Mouse (Mus musculus) stomach, embryonic 15.5 days (tissue): ENCODE measurements around the gene Enthd1. TPM values are rescaled to one million over a fixed set of nuclear protein-coding genes. Genes with fewer than 3 reads are reported as not detected.

Experiments used
- ATAC-seq: fragments of 200-750 bp; cut with Nextera tagmentation; 2 replicates; pipeline ENCODE4 v1.8.0; 2017; ENCODE audit warnings: low read depth, moderate number of reproducible peaks, moderate TSS enrichment; ENCODE audit not compliant: insufficient read depth, low FRiP score
- H3K27ac ChIP-seq: fragments of 300-500 bp; sonication (generic); 2 replicates; pipeline ENCODE4 v1.5.1; 2015; ENCODE audit warnings: mild to moderate bottlenecking, inconsistent platforms
- H3K27me3 ChIP-seq: fragments of 300-500 bp; sonication (generic); replicated peaks from 2 replicates; pipeline ENCODE4 v1.6.1; 2015; ENCODE audit warnings: inconsistent platforms
- H3K36me3 ChIP-seq: fragments of 300-500 bp; sonication (generic); 2 replicates; pipeline ENCODE4 v1.6.1; 2015; ENCODE audit warnings: inconsistent platforms
- H3K4me1 ChIP-seq: fragments of 300-500 bp; sonication (generic); 2 replicates; pipeline ENCODE4 v1.6.1; 2015; ENCODE audit warnings: inconsistent platforms
- H3K4me2 ChIP-seq: fragments of 300-500 bp; sonication (generic); 2 replicates; pipeline ENCODE4 v1.6.1; 2015; ENCODE audit warnings: mild to moderate bottlenecking, inconsistent platforms
- H3K4me3 ChIP-seq: fragments of 300-500 bp; sonication (generic); replicated peaks from 2 replicates; pipeline ENCODE4 v1.5.1; 2015; ENCODE audit warnings: inconsistent platforms
- H3K9ac ChIP-seq: fragments of 300-500 bp; sonication (generic); 2 replicates; pipeline ENCODE4 v1.6.1; 2015; ENCODE audit warnings: inconsistent platforms
- H3K9me3 ChIP-seq: fragments of 300-500 bp; sonication (generic); 2 replicates; pipeline ENCODE4 v1.6.1; 2016; ENCODE audit warnings: inconsistent platforms
- WGBS: fragments of 180-500 bp; shearing (Covaris S2); methylation state at CpG from one replicate; pipeline ENCODE4 v1.1.7; 2015; 5-methylcytosine and 5-hydroxymethylcytosine counted together
- polyA plus RNA-seq: library from polyadenylated mRNA; unstranded; fragments of >200 nt; fragmentation: Nextera tagmentation; extraction: Ambion mirVana; gene quantifications from 2 replicates; pipeline ENCODE4 v1.2.1, GENCODE M21; 2015

Enthd1 gene
- polyA plus RNA-seq, 1 experiment from 2014 or later = not detected

DNA sequence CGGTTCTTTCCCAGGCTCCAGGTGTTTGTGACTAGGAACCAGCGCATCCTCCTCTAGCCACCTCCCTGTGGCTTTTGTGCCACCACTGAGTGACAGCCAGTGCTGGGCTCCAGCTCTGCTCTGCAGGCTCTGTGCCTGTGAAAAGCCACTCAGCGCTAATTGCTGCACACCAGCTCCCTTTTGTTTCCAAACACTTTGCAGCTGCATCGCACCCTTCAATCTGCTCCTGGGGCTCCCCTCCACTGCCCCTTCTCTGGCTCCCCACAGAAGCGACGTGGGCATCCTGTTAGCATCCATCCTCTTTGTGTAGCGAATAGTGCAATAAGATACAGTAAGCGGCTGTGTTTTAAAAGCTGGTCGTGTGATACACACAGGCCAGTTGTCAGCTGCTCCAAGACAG, 104.9 kb downstream of the Enthd1 start:
- Histone ChIP-seq H3K4me3 (no peak overlapping the region), H3K4me1 (peaks cover 10% of the 10 kb centered on the region; the same call in 1 of the 2 replicates), H3K9me3 (no peaks in the 10 kb centered on the region), H3K4me2 (no peak overlapping the region), H3K36me3 (no peaks in the 10 kb centered on the region), H3K27ac (no peak overlapping the region), H3K9ac (no peak overlapping the region), H3K27me3 (0 out of 2 replicates have a peak, but pooled peaks cover 9% of the 10 kb centered on the region)
- 61% methylated on average over 9 of the region's 9 CpGs for WGBS
- ATAC-seq = no peak

- H3K4me1 ChIP-seq = peaks cover 10% of the 10 kb centered on the region; the same call in 1 of the 2 replicates
- H3K4me3 ChIP-seq = no peak overlapping the region
- H3K9me3 ChIP-seq = no peaks in the 10 kb centered on the region
- no peak overlapping the region for H3K9ac ChIP-seq
- H3K27me3 ChIP-seq = 0 out of 2 replicates have a peak, but pooled peaks cover 5% of the 10 kb centered on the region
- no peak overlapping the region for H3K27ac ChIP-seq
- no peak for ATAC-seq
- H3K36me3 ChIP-seq = no peaks in the 10 kb centered on the region
- WGBS = 81% methylated on average over 3 of the region's 3 CpGs
- H3K4me2 ChIP-seq = no peak overlapping the region
Measured at GRCm38 (mm10) chr15:80457984-80458383, 107.0 kb downstream of the Enthd1 start.

- no peaks in the 10 kb centered on the region for H3K9me3 ChIP-seq
- ATAC-seq = no peak
- H3K4me3 ChIP-seq = no peak overlapping the region
- H3K9ac ChIP-seq = no peak overlapping the region
- H3K36me3 ChIP-seq = no peaks in the 10 kb centered on the region
- WGBS = 80% methylated on average over 6 of the region's 6 CpGs
- no peak overlapping the region for H3K4me2 ChIP-seq
- H3K27ac ChIP-seq = no peak overlapping the region
- H3K27me3 ChIP-seq = no peaks in the 10 kb centered on the region
- no peaks in the 10 kb centered on the region for H3K4me1 ChIP-seq
Measured at GRCm38 (mm10) chr15:80454486-80454885, 110.5 kb downstream of the Enthd1 start.

- 45% methylated on average over 16 of the region's 16 CpGs for WGBS
- H3K9ac ChIP-seq = no peak overlapping the region
- H3K27me3 ChIP-seq = no peaks in the 10 kb centered on the region
- H3K36me3 ChIP-seq = no peaks in the 10 kb centered on the region
- H3K4me2 ChIP-seq = no peak overlapping the region
- H3K4me1 ChIP-seq = no peaks in the 10 kb centered on the region
- no peak overlapping the region for H3K27ac ChIP-seq
- H3K4me3 ChIP-seq = no peak overlapping the region
- no peak for ATAC-seq
- no peaks in the 10 kb centered on the region for H3K9me3 ChIP-seq
Measured at GRCm38 (mm10) chr15:80452425-80452824, 112.5 kb downstream of the Enthd1 start.

GRCm38 (mm10) chr15:80445956-80446687, 118.8 kb downstream of the Enthd1 start:
- no peaks in the 10 kb centered on the region for H3K9me3 ChIP-seq
- H3K36me3 ChIP-seq = no peaks in the 10 kb centered on the region
- H3K4me1 ChIP-seq = 0 out of 2 replicates have a peak, but pooled peaks cover 3% of the 10 kb centered on the region
- H3K4me2 ChIP-seq = no peak overlapping the region
- no peak overlapping the region for H3K27ac ChIP-seq
- H3K9ac ChIP-seq = no peak overlapping the region
- no peak overlapping the region for H3K4me3 ChIP-seq
- WGBS = 57% methylated on average over 15 of the region's 15 CpGs
- ATAC-seq = no peak
- H3K27me3 ChIP-seq = 0 out of 2 replicates have a peak, but pooled peaks cover 3% of the 10 kb centered on the region

DNA sequence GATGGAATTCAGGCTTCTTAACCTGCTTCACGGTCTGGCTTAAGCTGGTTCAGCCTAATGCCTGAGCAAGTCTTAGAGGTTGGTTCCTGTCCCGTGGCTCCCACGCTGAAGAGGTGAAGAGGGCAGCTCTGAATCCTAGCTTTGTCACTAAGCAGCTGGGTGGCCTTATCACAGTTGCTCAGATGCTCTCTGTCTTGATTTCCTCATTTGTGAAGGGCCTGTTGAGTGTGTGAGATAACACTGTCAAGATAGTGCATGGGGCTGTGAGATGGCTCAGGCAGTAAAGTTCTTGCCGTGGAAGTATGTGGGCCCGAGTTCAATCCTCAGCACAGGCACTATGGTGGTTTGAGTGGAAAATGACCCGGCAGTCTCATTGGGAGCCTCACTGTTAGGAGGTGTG, 124.8 kb downstream of the Enthd1 start:
- Histone ChIP-seq H3K9me3 (no peaks in the 10 kb centered on the region), H3K27me3 (0 out of 2 replicates have a peak, but pooled peaks cover 3% of the 10 kb centered on the region), H3K9ac (no peak overlapping the region), H3K4me3 (no peak overlapping the region), H3K27ac (no peak overlapping the region), H3K4me1 (no peaks in the 10 kb centered on the region), H3K4me2 (no peak overlapping the region), H3K36me3 (no peaks in the 10 kb centered on the region)
- WGBS = 68% methylated on average over 6 of the region's 6 CpGs
- ATAC-seq = no peak

GRCm38 (mm10) chr15:80438423-80438822, 126.5 kb downstream of the Enthd1 start:
- 84% methylated on average over 9 of the region's 9 CpGs for WGBS
- no peak overlapping the region for H3K4me3 ChIP-seq
- H3K36me3 ChIP-seq = no peaks in the 10 kb centered on the region
- no peak for ATAC-seq
- no peak overlapping the region for H3K27ac ChIP-seq
- no peak overlapping the region for H3K4me2 ChIP-seq
- 0 out of 2 replicates have a peak, but pooled peaks cover 3% of the 10 kb centered on the region for H3K27me3 ChIP-seq
- H3K9ac ChIP-seq = no peak overlapping the region
- no peaks in the 10 kb centered on the region for H3K9me3 ChIP-seq
- H3K4me1 ChIP-seq = no peaks in the 10 kb centered on the region

GRCm38 (mm10) chr15:80437996-80438395, 127.0 kb downstream of the Enthd1 start:
- no peak overlapping the region for H3K27ac ChIP-seq
- 0 out of 2 replicates have a peak, but pooled peaks cover 3% of the 10 kb centered on the region for H3K27me3 ChIP-seq
- H3K4me1 ChIP-seq = no peaks in the 10 kb centered on the region
- WGBS = 73% methylated on average over 9 of the region's 9 CpGs
- H3K9me3 ChIP-seq = no peaks in the 10 kb centered on the region
- no peak overlapping the region for H3K4me3 ChIP-seq
- no peak for ATAC-seq
- H3K4me2 ChIP-seq = no peak overlapping the region
- H3K9ac ChIP-seq = no peak overlapping the region
- no peaks in the 10 kb centered on the region for H3K36me3 ChIP-seq

DNA sequence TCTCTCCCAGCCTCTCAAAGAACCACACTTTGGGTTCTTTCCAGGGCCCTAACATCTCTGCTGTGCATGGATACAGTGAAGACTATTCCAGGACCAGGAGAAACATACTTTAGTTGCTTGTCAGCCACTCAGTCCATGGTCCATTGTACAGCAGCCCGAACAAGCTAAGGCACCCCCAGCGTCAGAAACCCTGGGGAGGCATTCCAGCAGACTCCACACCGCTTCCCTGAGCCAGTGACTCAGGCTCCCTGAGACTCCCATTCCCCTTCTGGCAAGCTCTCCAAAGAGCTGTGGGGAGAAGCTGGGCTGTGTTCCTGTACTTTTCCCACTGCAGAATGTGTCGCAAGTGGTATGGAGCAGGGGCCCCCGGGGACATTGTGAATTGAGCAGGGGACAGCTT, 128.0 kb downstream of the Enthd1 start:
- Histone ChIP-seq H3K9ac (no peak overlapping the region), H3K9me3 (no peaks in the 10 kb centered on the region), H3K36me3 (no peaks in the 10 kb centered on the region), H3K27ac (no peak overlapping the region), H3K27me3 (no peaks in the 10 kb centered on the region), H3K4me3 (no peak overlapping the region), H3K4me2 (no peak overlapping the region), H3K4me1 (no peaks in the 10 kb centered on the region)
- 76% methylated on average over 5 of the region's 5 CpGs for WGBS
- no peak for ATAC-seq

- Histone ChIP-seq H3K27me3 (no peaks in the 10 kb centered on the region), H3K4me1 (no peaks in the 10 kb centered on the region), H3K9me3 (no peaks in the 10 kb centered on the region), H3K4me3 (no peak overlapping the region), H3K27ac (no peak overlapping the region), H3K4me2 (no peak overlapping the region), H3K9ac (no peak overlapping the region), H3K36me3 (no peaks in the 10 kb centered on the region)
- ATAC-seq = no peak
- WGBS = 72% methylated on average over 11 of the region's 11 CpGs
Measured at GRCm38 (mm10) chr15:80430324-80430723, 134.6 kb downstream of the Enthd1 start.

GRCm38 (mm10) chr15:80418146-80418545, 146.8 kb downstream of the Enthd1 start:
- WGBS = 82% methylated on average over 2 of the region's 2 CpGs
- Histone ChIP-seq H3K4me1 (no peaks in the 10 kb centered on the region), H3K9ac (no peak overlapping the region), H3K4me2 (no peak overlapping the region), H3K4me3 (no peak overlapping the region), H3K36me3 (no peaks in the 10 kb centered on the region), H3K9me3 (no peaks in the 10 kb centered on the region), H3K27me3 (no peaks in the 10 kb centered on the region), H3K27ac (no peak overlapping the region)
- ATAC-seq = no peak

DNA sequence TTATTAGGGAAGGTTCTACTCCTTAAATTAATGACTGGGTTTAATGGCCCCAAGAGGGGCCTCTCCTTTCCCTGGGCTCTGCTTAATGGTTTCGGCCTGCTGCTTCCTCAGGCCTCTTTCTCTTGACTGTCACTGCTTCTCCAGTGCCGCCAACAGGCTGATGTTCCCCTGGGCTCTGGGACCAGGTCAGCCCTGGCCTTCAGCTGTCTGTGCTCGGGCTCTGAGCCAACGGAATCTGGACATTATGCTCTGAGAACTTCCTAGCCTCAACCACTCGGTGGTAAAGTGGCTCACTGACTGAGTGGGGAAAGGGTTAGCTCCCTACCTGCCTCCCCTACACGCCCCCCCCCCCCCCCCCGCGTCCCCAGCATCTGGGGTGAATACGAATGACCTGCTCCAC, 147.9 kb downstream of the Enthd1 start:
- H3K27ac ChIP-seq = no peak overlapping the region

More for the DNA sequence above, 147.9 kb downstream of the Enthd1 start:
- no peak overlapping the region for H3K9ac ChIP-seq
- no peaks in the 10 kb centered on the region for H3K4me1 ChIP-seq
- H3K36me3 ChIP-seq = no peaks in the 10 kb centered on the region
- H3K9me3 ChIP-seq = no peaks in the 10 kb centered on the region
- no peak overlapping the region for H3K4me3 ChIP-seq
- 52% methylated on average over 9 of the region's 9 CpGs for WGBS
- H3K27me3 ChIP-seq = no peaks in the 10 kb centered on the region
- no peak for ATAC-seq
- H3K4me2 ChIP-seq = no peak overlapping the region
